Mouse (Mus musculus) spleen, adult 18-20 months (tissue): ENCODE measurements around the gene Tmem236.

Source experiments
- DNase-seq, 2 experiments: peaks; one replicate each; pipeline ENCODE4 v3.0.0; 2022; ENCODE audit warnings: mixed read lengths in 2 of 2

Gene Tmem236

GRCm38 (mm10) chr2:14258345-14258850, 84.1 kb downstream of the Tmem236 start:
- no peak for DNase-seq

DNA sequence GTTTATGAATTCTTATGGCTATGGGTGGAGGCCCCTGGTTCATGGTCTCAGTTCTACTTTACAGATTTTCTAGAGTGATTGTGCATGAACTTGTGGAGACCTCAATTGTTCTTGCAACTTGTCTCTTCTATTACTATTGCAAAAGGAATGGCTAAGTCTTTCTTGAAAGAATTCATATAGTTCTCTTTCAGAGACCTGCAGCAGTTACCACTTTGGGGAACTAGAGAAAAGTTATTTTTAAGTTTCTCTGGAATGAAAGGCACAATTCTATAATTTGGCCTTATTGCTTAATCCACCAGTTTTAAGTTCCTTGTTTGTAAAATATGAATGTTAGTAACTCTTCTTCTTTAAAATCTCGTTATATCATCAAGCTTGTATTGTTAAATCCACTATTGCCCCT, 87.8 kb downstream of the Tmem236 start:
- DNase-seq, result no peak

DNA sequence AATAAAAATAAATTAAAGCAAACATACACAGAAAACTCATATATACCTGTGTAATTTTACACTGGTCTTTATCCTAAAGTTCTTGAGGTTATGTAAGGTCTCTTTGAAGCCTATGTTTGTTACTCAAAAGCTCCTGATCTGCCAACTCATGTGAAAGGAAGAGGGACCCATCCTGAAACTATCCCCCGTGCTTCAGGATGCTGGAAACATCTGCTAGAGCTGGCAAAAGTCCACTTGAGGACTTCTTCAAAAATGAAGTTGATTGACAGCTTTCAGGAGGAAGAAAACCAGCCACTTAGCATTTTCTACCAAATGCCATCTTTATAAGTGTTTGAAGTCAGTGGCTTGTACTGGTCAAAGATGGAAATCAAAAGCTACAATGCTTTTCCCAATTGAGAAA, 94.8 kb downstream of the Tmem236 start:
- no peak for DNase-seq
